Mouse (Mus musculus) spleen, adult 2 months (tissue): ENCODE results near the gene Mcm3.

ENCODE experiments used
- CTCF ChIP-seq: fragments of 200-500 bp; IDR thresholded peaks from 2 replicates; pipeline ENCODE4 v1.5.1; 2011; ENCODE audit warnings: mild to moderate bottlenecking, inconsistent platforms; ENCODE audit not compliant: insufficient read depth, insufficient read length, insufficient replicate concordance; ENCODE audit errors: extremely low read depth
- POLR2A ChIP-seq: fragments of 200-500 bp; IDR thresholded peaks from 2 replicates; pipeline ENCODE4 v1.6.1; 2011; ENCODE audit warnings: low read depth, low read length, inconsistent platforms

DNA sequence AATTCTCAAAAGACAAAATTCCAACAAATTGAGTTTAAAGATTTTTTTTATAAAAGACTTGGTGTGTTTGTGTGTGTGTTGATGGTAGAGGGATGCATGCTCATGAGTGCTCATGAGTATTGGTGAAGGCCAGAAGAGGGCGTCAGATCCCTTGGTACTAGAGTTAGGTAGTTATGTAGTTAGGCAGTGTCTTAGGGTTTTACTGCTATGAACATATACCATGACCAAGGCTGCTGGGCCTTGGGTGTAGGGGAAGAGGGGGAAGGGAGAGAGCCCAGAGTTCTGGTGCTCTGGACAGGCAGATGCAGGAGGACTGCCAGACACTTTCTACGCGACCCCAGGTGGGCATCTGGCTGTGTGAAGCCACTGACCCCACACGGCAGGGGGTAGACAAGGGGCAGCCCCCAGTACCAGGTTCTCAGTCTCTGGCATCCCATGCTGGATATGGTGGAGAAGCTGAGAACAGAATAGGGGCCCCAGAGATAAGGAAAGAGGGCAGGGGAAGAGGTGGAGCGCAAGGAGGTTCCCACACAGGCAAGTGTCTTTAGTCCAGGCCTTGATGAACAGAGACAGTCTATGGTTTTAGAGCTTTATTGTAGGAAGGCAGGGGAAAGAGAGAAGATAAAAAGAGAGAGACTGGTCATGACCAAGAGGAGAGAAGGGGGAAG, 12.5 kb upstream of the Mcm3 start:
- TF ChIP-seq POLR2A = no peak
- no peak for TF ChIP-seq CTCF
